Mouse (Mus musculus) WW6 (cell line): ENCODE data around the gene Slc25a16.
A peak's percentile ranks its signal among the peaks of the same experiment; 100 is the strongest.

Experiments
- DNase-seq: peaks from one replicate; pipeline ENCODE4 v3.0.0-alpha.2; 2013; ENCODE audit warnings: low read depth, low spot score

Gene Slc25a16

GRCm38 (mm10) chr10:62919925-62920765 is at the start of gene Slc25a16:
Gene Slc25a16, plus strand, starts transcription at chr10:62920633.
- DNase-seq: peak; percentile 75

GRCm38 (mm10) chr10:62874828-62875227 is 45.6 kb upstream of the Slc25a16 start:
- no peak for DNase-seq

GRCm38 (mm10) chr10:62875565-62875964 is 44.9 kb upstream of the Slc25a16 start:
- DNase-seq: no peak

- no peak for DNase-seq
These were observed 42.4 kb upstream of the Slc25a16 start for GRCm38 (mm10) chr10:62878056-62878455.

GRCm38 (mm10) chr10:62881211-62881610 is 39.2 kb upstream of the Slc25a16 start:
- no peak for DNase-seq

- no peak for DNase-seq
These were observed 36.5 kb upstream of the Slc25a16 start for GRCm38 (mm10) chr10:62883933-62884372.

GRCm38 (mm10) chr10:62884517-62884916 is 35.9 kb upstream of the Slc25a16 start:
- no peak for DNase-seq

GRCm38 (mm10) chr10:62885460-62885859 is 35.0 kb upstream of the Slc25a16 start:
- DNase-seq: no peak

GRCm38 (mm10) chr10:62885969-62886798 is 34.2 kb upstream of the Slc25a16 start:
- no peak for DNase-seq

GRCm38 (mm10) chr10:62886799-62887591 is 33.4 kb upstream of the Slc25a16 start:
- no peak for DNase-seq

- DNase-seq: no peak
These were observed 29.4 kb upstream of the Slc25a16 start for GRCm38 (mm10) chr10:62891025-62891424.

GRCm38 (mm10) chr10:62892549-62893232 is 27.7 kb upstream of the Slc25a16 start:
- no peak for DNase-seq

GRCm38 (mm10) chr10:62893356-62893884 is 27.0 kb upstream of the Slc25a16 start:
- no peak for DNase-seq

GRCm38 (mm10) chr10:62894447-62894846 is 26.0 kb upstream of the Slc25a16 start:
- DNase-seq: no peak

GRCm38 (mm10) chr10:62895386-62895785 is 25.0 kb upstream of the Slc25a16 start:
- no peak for DNase-seq

- no peak for DNase-seq
These were observed 24.4 kb upstream of the Slc25a16 start for GRCm38 (mm10) chr10:62896035-62896434.

GRCm38 (mm10) chr10:62896774-62897173 is 23.7 kb upstream of the Slc25a16 start:
- DNase-seq: no peak

GRCm38 (mm10) chr10:62897437-62897836 is 23.0 kb upstream of the Slc25a16 start:
- DNase-seq: no peak

- no peak for DNase-seq
These were observed 22.4 kb upstream of the Slc25a16 start for GRCm38 (mm10) chr10:62898061-62898460.

- DNase-seq: no peak
These were observed 20.3 kb upstream of the Slc25a16 start for GRCm38 (mm10) chr10:62900144-62900543.

GRCm38 (mm10) chr10:62901826-62902225 is 18.6 kb upstream of the Slc25a16 start:
- no peak for DNase-seq
